Mouse (Mus musculus) neural tube, embryonic 14.5 days (tissue): ENCODE measurements around the gene Atf6b. TPM values are rescaled to one million over a fixed set of nuclear protein-coding genes. Genes with fewer than 3 reads are reported as not detected.

Experiments used
- ATAC-seq: fragments of 200-750 bp; cut with Nextera tagmentation; 2 replicates; pipeline ENCODE4 v1.8.0; 2017; ENCODE audit warnings: low read depth, mild to moderate bottlenecking, moderate TSS enrichment, moderate library complexity
- H3K27ac ChIP-seq: fragments of 300-500 bp; sonication (generic); 2 replicates; pipeline ENCODE4 v1.5.1; 2014; ENCODE audit warnings: low read depth, mild to moderate bottlenecking, control low read depth, low read length, moderate library complexity, mixed read lengths
- H3K27me3 ChIP-seq: fragments of 300-500 bp; sonication (generic); 2 replicates; pipeline ENCODE4 v1.6.1; 2014; ENCODE audit warnings: low read length; ENCODE audit not compliant: control insufficient read depth, insufficient read depth
- H3K36me3 ChIP-seq: fragments of 300-500 bp; sonication (generic); 2 replicates; pipeline ENCODE4 v1.6.1; 2014; ENCODE audit warnings: low read length, mixed read lengths; ENCODE audit not compliant: control insufficient read depth, insufficient read depth
- H3K4me1 ChIP-seq: fragments of 300-500 bp; sonication (generic); 2 replicates; pipeline ENCODE4 v1.6.1; 2014; ENCODE audit warnings: low read length; ENCODE audit not compliant: control insufficient read depth, insufficient read depth
- H3K4me2 ChIP-seq: fragments of 300-500 bp; sonication (generic); 2 replicates; pipeline ENCODE4 v1.6.1; 2014; ENCODE audit warnings: mild to moderate bottlenecking, low read depth, low read length, control low read depth
- H3K4me3 ChIP-seq: fragments of 300-500 bp; sonication (generic); 2 replicates; pipeline ENCODE4 v1.5.1; 2014; ENCODE audit warnings: low read depth, low read length, control low read depth, mixed read lengths
- H3K9ac ChIP-seq: fragments of 300-500 bp; sonication (generic); replicated peaks from 2 replicates; pipeline ENCODE4 v1.6.1; 2014; ENCODE audit warnings: low read depth, mild to moderate bottlenecking, control low read depth, low read length, mixed read lengths
- H3K9me3 ChIP-seq: fragments of 300-500 bp; sonication (generic); 2 replicates; pipeline ENCODE4 v1.6.1; 2016; ENCODE audit warnings: low read length; ENCODE audit not compliant: control insufficient read depth
- WGBS: fragments of 180-500 bp; shearing (Covaris S2); extraction: QIAGEN DNeasy Blood & Tissue Kit; methylation state at CpG from one replicate; pipeline ENCODE4 v1.1.7; 2014; 5-methylcytosine and 5-hydroxymethylcytosine counted together
- polyA plus RNA-seq: library from polyadenylated mRNA; unstranded; fragments of >200 nt; fragmentation: Nextera tagmentation; extraction: Ambion mirVana; gene quantifications from 2 replicates; pipeline ENCODE4 v1.2.1, GENCODE M21; 2014

Gene Atf6b
- polyA plus RNA-seq, 1 experiment from 2014 or later = 71.8 TPM

GRCm38 (mm10) chr17:34652546-34652945, 5.6 kb downstream of the Atf6b start:
- H3K4me3 ChIP-seq = no peak overlapping the region
- no peaks in the 10 kb centered on the region for H3K9me3 ChIP-seq
- H3K4me1 ChIP-seq = peaks cover 8% of the 10 kb centered on the region
- no peak overlapping the region for H3K9ac ChIP-seq
- no peak for ATAC-seq
- 92% methylated on average over 10 of the region's 10 CpGs for WGBS
- no peak overlapping the region for H3K27ac ChIP-seq
- no peak overlapping the region for H3K4me2 ChIP-seq
- no peaks in the 10 kb centered on the region for H3K27me3 ChIP-seq
- H3K36me3 ChIP-seq = peaks cover 35% of the 10 kb centered on the region

GRCm38 (mm10) chr17:34652985-34653384, 6.0 kb downstream of the Atf6b start:
- no peak overlapping the region for H3K9ac ChIP-seq
- no peak overlapping the region for H3K4me2 ChIP-seq
- no peaks in the 10 kb centered on the region for H3K9me3 ChIP-seq
- peaks cover 4% of the 10 kb centered on the region for H3K4me1 ChIP-seq
- H3K36me3 ChIP-seq = peaks cover 35% of the 10 kb centered on the region
- no peak overlapping the region for H3K27ac ChIP-seq
- no peak overlapping the region for H3K4me3 ChIP-seq
- 92% methylated on average over 8 of the region's 8 CpGs for WGBS
- no peak for ATAC-seq
- H3K27me3 ChIP-seq = no peaks in the 10 kb centered on the region

- Histone ChIP-seq H3K4me3 (no peak overlapping the region), H3K4me2 (no peak overlapping the region), H3K27ac (no peak overlapping the region), H3K27me3 (no peaks in the 10 kb centered on the region), H3K36me3 (peaks cover 35% of the 10 kb centered on the region), H3K9me3 (no peaks in the 10 kb centered on the region), H3K9ac (no peak overlapping the region), H3K4me1 (no peaks in the 10 kb centered on the region)
- no peak for ATAC-seq
- 63% methylated on average over 9 of the region's 9 CpGs for WGBS
These were observed 6.9 kb downstream of the Atf6b start for GRCm38 (mm10) chr17:34653746-34654285.

- Histone ChIP-seq H3K4me3 (no peak overlapping the region), H3K4me2 (no peak overlapping the region), H3K9ac (no peak overlapping the region), H3K27me3 (no peaks in the 10 kb centered on the region), H3K9me3 (no peaks in the 10 kb centered on the region), H3K27ac (no peak overlapping the region), H3K4me1 (no peaks in the 10 kb centered on the region), H3K36me3 (peaks cover 35% of the 10 kb centered on the region)
- WGBS = 91% methylated on average over 13 of the region's 13 CpGs
- ATAC-seq = no peak
These were observed 7.4 kb downstream of the Atf6b start for GRCm38 (mm10) chr17:34654392-34654791.

- H3K27me3 ChIP-seq = no peaks in the 10 kb centered on the region
- H3K36me3 ChIP-seq = peaks cover 34% of the 10 kb centered on the region
- H3K4me3 ChIP-seq = no peak overlapping the region
- 0 out of 2 replicates have a peak, but pooled peaks have one; percentile 9 for ATAC-seq
- 85% methylated on average over 7 of the region's 7 CpGs for WGBS
- no peaks in the 10 kb centered on the region for H3K4me1 ChIP-seq
- H3K27ac ChIP-seq = 0 out of 2 replicates have a peak overlapping the region, but pooled peaks have one; percentile 22
- no peak overlapping the region for H3K9ac ChIP-seq
- H3K9me3 ChIP-seq = no peaks in the 10 kb centered on the region
- H3K4me2 ChIP-seq = no peak overlapping the region
These were observed 8.2 kb downstream of the Atf6b start for GRCm38 (mm10) chr17:34655160-34655559.

GRCm38 (mm10) chr17:34655581-34655991, 8.6 kb downstream of the Atf6b start:
- Histone ChIP-seq H3K27ac (no peak overlapping the region), H3K4me1 (no peaks in the 10 kb centered on the region), H3K27me3 (peaks cover 1% of the 10 kb centered on the region; the same call in 1 of the 2 replicates), H3K4me3 (no peak overlapping the region), H3K4me2 (no peak overlapping the region), H3K9me3 (no peaks in the 10 kb centered on the region), H3K36me3 (peaks cover 30% of the 10 kb centered on the region), H3K9ac (no peak overlapping the region)
- 57% methylated on average over 4 of the region's 4 CpGs for WGBS
- ATAC-seq = peak; percentile 33; the same call in 1 of the 2 replicates

- Histone ChIP-seq H3K9me3 (no peaks in the 10 kb centered on the region), H3K9ac (no peak overlapping the region), H3K4me2 (no peak overlapping the region), H3K4me3 (no peak overlapping the region), H3K4me1 (no peaks in the 10 kb centered on the region), H3K27me3 (peaks cover 7% of the 10 kb centered on the region; the same call in 1 of the 2 replicates), H3K36me3 (peaks cover 19% of the 10 kb centered on the region), H3K27ac (no peak overlapping the region)
- 45% methylated on average over 8 of the region's 8 CpGs for WGBS
- no peak for ATAC-seq
These were observed 9.7 kb downstream of the Atf6b start for GRCm38 (mm10) chr17:34656666-34657065.

GRCm38 (mm10) chr17:34657271-34657670, 10.3 kb downstream of the Atf6b start:
- Histone ChIP-seq H3K4me1 (no peaks in the 10 kb centered on the region), H3K4me3 (no peak overlapping the region), H3K9ac (no peak overlapping the region), H3K4me2 (no peak overlapping the region), H3K9me3 (no peaks in the 10 kb centered on the region), H3K36me3 (peaks cover 14% of the 10 kb centered on the region), H3K27ac (no peak overlapping the region), H3K27me3 (peaks cover 7% of the 10 kb centered on the region; the same call in 1 of the 2 replicates)
- no peak for ATAC-seq
- 42% methylated on average over 2 of the region's 2 CpGs for WGBS

- Histone ChIP-seq H3K36me3 (peaks cover 6% of the 10 kb centered on the region), H3K4me3 (no peak overlapping the region), H3K9me3 (no peaks in the 10 kb centered on the region), H3K4me1 (no peaks in the 10 kb centered on the region), H3K27me3 (peaks cover 7% of the 10 kb centered on the region; the same call in 1 of the 2 replicates), H3K9ac (no peak overlapping the region), H3K27ac (no peak overlapping the region), H3K4me2 (no peak overlapping the region)
- 85% methylated on average over 2 of the region's 2 CpGs for WGBS
- ATAC-seq = no peak
These were observed 11.2 kb downstream of the Atf6b start for GRCm38 (mm10) chr17:34658145-34658544.
